Mouse (Mus musculus) embryonic facial prominence, embryonic 11.5 days (tissue): ENCODE measurements around the gene Tjp2. TPM values are rescaled to one million over a fixed set of nuclear protein-coding genes. Genes with fewer than 3 reads are reported as not detected.

ENCODE experiments used
- ATAC-seq: fragments of 200-750 bp; cut with Nextera tagmentation; replicated peaks from 2 replicates; pipeline ENCODE4 v1.8.0; 2017; ENCODE audit warnings: low read depth; ENCODE audit not compliant: insufficient number of reproducible peaks, low FRiP score, low TSS enrichment
- DNase-seq: peaks from one replicate; pipeline ENCODE4 v3.0.0-alpha.2; 2015; ENCODE audit warnings: low spot score
- H3K27ac ChIP-seq: fragments of 300-500 bp; sonication (generic); replicated peaks from 2 replicates; pipeline ENCODE4 v1.5.1; 2014; ENCODE audit warnings: mild to moderate bottlenecking, low read depth, low read length, control low read depth
- H3K27me3 ChIP-seq: fragments of 300-500 bp; sonication (generic); 2 replicates; pipeline ENCODE4 v1.6.1; 2014; ENCODE audit warnings: mild to moderate bottlenecking, low read length, moderate library complexity, mixed read lengths; ENCODE audit not compliant: control insufficient read depth, insufficient read depth
- H3K36me3 ChIP-seq: fragments of 300-500 bp; sonication (generic); replicated peaks from 2 replicates; pipeline ENCODE4 v1.6.1; 2014; ENCODE audit warnings: low read depth, mild to moderate bottlenecking, low read length, moderate library complexity, mixed read lengths; ENCODE audit not compliant: control insufficient read depth, insufficient read depth
- H3K4me1 ChIP-seq: fragments of 300-500 bp; sonication (generic); 2 replicates; pipeline ENCODE4 v1.6.1; 2014; ENCODE audit warnings: low read length, mixed read lengths; ENCODE audit not compliant: control insufficient read depth, insufficient read depth
- H3K4me2 ChIP-seq: fragments of 300-500 bp; sonication (generic); 2 replicates; pipeline ENCODE4 v1.6.1; 2014; ENCODE audit warnings: low read depth, mild to moderate bottlenecking, control low read depth, low read length, moderate library complexity
- H3K4me3 ChIP-seq: fragments of 300-500 bp; sonication (generic); 2 replicates; pipeline ENCODE4 v1.5.1; 2014; ENCODE audit warnings: low read depth, low read length, control low read depth
- H3K9ac ChIP-seq: fragments of 300-500 bp; sonication (generic); replicated peaks from 2 replicates; pipeline ENCODE4 v1.6.1; 2014; ENCODE audit warnings: mild to moderate bottlenecking, control low read depth, low read length
- H3K9me3 ChIP-seq: fragments of 300-500 bp; sonication (generic); replicated peaks from 2 replicates; pipeline ENCODE4 v1.6.1; 2016; ENCODE audit warnings: mild to moderate bottlenecking, low read length, inconsistent platforms, mixed read lengths; ENCODE audit not compliant: control insufficient read depth
- WGBS: fragments of 180-500 bp; shearing (Covaris S2); extraction: QIAGEN DNeasy Blood & Tissue Kit; methylation state at CpG from one replicate; pipeline ENCODE4 v1.1.7; 2014; 5-methylcytosine and 5-hydroxymethylcytosine counted together
- polyA plus RNA-seq: library from polyadenylated mRNA; unstranded; fragments of >200 nt; fragmentation: Nextera tagmentation; extraction: Ambion mirVana; gene quantifications from 2 replicates; pipeline ENCODE4 v1.2.1, GENCODE M21; 2014

Gene Tjp2
- polyA plus RNA-seq, 1 experiment from 2014 or later = 22.4 TPM

DNA sequence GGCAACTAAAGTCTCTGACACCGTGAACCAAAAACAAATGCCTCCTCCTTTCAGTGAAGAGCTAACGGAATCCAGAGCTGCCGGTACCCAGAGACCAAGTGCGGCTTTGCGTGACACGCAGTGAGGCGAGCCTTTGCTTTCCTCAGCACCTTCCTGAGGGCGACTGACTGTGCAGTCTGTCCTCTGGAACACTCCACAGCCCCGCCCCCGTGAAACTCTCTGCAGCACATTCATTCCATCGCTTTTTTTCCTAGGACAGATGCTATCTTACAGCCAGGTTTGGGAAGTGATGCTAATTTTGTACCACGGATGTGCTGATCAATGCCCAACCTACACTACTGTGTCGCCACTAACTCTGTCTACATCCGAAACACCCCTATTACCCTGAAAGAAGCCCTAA is 37.9 kb upstream of the Tjp2 start:
- no peak overlapping the region for H3K9ac ChIP-seq
- no peak overlapping the region for H3K4me3 ChIP-seq
- no peaks in the 10 kb centered on the region for H3K4me1 ChIP-seq
- H3K27ac ChIP-seq = no peak overlapping the region
- no peak overlapping the region for H3K4me2 ChIP-seq
- no peak for ATAC-seq
- 89% methylated on average over 14 of the region's 14 CpGs for WGBS
- H3K36me3 ChIP-seq = no peaks in the 10 kb centered on the region
- no peaks in the 10 kb centered on the region for H3K27me3 ChIP-seq
- no peaks in the 10 kb centered on the region for H3K9me3 ChIP-seq
- DNase-seq = no peak

DNA sequence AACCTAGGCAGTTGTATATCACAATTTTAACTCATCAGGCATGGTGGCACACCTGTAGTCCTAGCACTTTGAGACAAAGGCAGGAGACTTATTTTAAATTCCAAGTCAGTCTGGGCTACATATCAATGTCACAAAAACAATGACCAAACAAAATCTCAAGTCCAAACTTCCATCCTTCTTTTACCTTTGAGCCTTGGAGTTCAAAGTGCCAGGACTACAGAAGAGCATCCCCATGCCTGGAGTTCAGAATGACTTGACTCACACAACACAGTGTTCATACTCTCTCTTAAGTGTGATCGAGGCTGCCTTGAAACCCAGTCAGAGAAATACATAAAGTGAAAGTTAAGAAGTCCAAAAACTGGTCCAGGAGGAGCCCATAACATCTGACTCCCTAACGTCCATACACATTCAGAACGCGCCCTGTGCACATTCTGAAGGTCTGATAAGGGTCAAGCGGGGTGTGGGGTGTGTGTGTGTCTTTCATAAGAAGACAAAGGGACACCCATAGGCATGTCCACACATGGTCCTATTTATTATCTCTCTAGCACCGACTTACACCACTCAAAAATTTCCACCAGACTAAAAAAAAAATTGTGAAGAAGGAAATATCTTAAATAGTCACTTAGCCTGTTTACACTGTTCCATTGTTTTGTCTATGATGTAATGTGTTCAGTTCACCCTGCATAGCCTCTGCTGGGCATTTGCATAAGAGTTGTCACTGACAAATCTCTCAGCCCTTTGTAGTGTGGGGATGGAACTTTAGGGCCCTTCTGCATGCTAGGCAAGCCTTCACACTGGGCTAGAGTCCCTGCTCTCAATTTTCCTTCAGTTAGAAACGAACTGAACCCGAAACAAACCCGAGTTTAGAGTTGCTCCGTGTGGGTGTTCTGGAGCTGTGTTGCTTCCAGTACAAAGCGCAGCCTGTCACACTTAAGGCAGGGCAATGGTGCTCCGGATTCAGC is 34.8 kb upstream of the Tjp2 start:
- 77% methylated on average over 12 of the region's 12 CpGs for WGBS
- Histone ChIP-seq H3K27me3 (no peaks in the 10 kb centered on the region), H3K27ac (no peak overlapping the region), H3K4me2 (no peak overlapping the region), H3K4me1 (no peaks in the 10 kb centered on the region), H3K36me3 (no peaks in the 10 kb centered on the region), H3K4me3 (no peak overlapping the region), H3K9ac (no peak overlapping the region), H3K9me3 (no peaks in the 10 kb centered on the region)
- no peak for DNase-seq
- no peak for ATAC-seq

DNA sequence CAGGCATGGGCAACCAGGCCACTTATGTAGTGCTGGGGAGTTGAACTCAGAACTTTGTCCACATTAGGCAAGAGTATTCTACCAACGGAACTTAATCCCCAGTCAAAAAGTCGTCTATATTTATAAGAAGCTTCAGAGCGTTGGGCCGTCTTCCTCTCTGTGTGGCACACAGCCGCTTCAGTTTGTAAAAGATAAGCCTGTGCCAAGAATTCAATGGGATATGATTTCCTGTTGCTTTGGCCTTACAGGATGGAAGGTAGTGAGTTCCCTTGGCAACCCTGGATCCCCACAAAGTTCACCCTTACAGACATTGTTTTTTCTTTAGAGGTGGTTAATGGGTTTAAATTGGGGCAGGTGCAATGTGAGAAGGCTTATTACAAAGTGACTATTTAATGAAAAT is 33.5 kb upstream of the Tjp2 start:
- DNase-seq (no peak), ATAC-seq (no peak)
- no peak overlapping the region for H3K4me3 ChIP-seq
- no peaks in the 10 kb centered on the region for H3K9me3 ChIP-seq
- no peaks in the 10 kb centered on the region for H3K27me3 ChIP-seq
- WGBS = 80% methylated on average over 5 of the region's 5 CpGs
- no peaks in the 10 kb centered on the region for H3K36me3 ChIP-seq
- no peaks in the 10 kb centered on the region for H3K4me1 ChIP-seq
- H3K4me2 ChIP-seq = no peak overlapping the region
- H3K27ac ChIP-seq = no peak overlapping the region
- no peak overlapping the region for H3K9ac ChIP-seq

DNA sequence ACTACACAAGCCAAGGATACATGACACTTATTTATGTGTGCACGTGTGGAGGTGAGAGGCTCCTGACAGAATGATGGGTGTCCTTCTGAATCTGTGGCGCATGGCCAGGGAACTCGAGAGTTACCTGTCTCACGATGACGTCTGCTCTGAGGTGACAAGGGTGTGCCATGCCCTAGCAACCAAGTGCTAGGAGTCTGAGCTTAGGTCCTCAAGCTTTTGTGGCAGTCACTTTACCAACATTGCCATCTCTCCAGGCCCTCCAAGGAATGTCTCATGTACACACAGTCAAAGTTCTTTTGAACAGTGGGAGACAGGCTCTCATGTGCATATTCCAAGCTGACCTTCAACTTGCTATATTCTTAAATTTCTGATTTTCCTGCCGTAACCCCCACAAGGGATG is 33.1 kb upstream of the Tjp2 start:
- Histone ChIP-seq H3K4me3 (no peak overlapping the region), H3K27me3 (no peaks in the 10 kb centered on the region), H3K4me2 (no peak overlapping the region), H3K9ac (no peak overlapping the region), H3K4me1 (no peaks in the 10 kb centered on the region), H3K9me3 (no peaks in the 10 kb centered on the region), H3K27ac (no peak overlapping the region), H3K36me3 (no peaks in the 10 kb centered on the region)
- DNase-seq = no peak
- no peak for ATAC-seq
- 93% methylated on average over 6 of the region's 6 CpGs for WGBS

DNA sequence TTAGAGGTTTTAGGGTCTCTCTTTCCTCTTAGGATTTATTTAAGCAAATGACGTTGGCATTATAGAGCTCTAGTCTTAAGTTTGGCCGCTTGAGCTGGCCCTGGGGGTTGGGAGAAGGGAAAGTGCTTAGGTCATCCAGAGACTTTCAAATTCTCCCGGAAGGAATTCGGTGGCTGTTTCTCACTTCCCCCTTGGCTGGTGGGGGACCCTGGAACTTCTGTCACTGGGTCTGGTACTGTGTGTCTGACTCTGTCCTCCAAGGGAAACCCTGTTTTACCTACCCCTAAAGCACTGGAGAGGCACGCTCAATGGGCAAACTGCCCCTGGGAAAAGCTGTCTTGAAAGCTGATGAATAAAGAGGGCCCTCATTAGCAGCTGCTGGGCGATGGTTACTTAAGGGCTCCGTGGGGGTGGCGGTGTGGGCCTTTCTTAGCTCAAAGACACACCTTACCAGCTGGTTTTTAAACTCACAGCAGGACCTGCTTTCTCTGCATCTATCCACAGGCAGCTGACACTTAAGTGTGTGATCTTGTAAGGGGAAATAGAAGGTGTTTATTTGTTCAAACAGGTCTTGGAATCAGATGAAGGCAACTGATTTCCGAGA is 28.9 kb upstream of the Tjp2 start:
- H3K4me1 ChIP-seq = peaks cover 2% of the 10 kb centered on the region; the same call in 1 of the 2 replicates
- no peak for ATAC-seq
- no peak for DNase-seq
- no peak overlapping the region for H3K9ac ChIP-seq
- WGBS = 19% methylated on average over 9 of the region's 9 CpGs
- no peak overlapping the region for H3K4me3 ChIP-seq
- H3K27me3 ChIP-seq = no peaks in the 10 kb centered on the region
- no peak overlapping the region for H3K27ac ChIP-seq
- no peaks in the 10 kb centered on the region for H3K9me3 ChIP-seq
- no peaks in the 10 kb centered on the region for H3K36me3 ChIP-seq
- no peak overlapping the region for H3K4me2 ChIP-seq

DNA sequence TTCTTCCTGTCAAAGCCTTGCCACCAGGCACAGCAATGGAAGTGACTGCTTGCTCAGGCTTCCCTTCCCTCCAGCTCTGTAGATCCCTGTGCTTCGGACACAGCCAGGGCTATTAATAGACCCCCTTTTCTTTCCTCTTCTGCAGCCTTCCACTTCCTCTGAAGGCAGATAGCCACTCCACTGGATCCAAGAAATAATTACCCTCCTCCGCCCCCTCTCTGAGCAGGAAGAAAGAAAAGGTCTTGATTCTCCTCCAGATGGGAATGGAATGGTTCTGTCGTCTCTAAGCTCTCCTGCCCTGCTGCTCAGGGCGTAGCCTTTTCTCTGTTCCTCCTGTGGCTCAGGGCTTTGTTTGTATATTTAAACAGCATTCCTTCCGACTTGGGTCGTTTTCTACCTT is 27.0 kb upstream of the Tjp2 start:
- no peaks in the 10 kb centered on the region for H3K36me3 ChIP-seq
- no peak for ATAC-seq
- peak; percentile 32 for DNase-seq
- H3K27ac ChIP-seq = no peak overlapping the region
- H3K4me2 ChIP-seq = no peak overlapping the region
- WGBS = 15% methylated on average over 6 of the region's 6 CpGs
- H3K27me3 ChIP-seq = no peaks in the 10 kb centered on the region
- no peak overlapping the region for H3K4me3 ChIP-seq
- H3K4me1 ChIP-seq = peaks cover 2% of the 10 kb centered on the region; the same call in 1 of the 2 replicates
- H3K9ac ChIP-seq = no peak overlapping the region
- no peaks in the 10 kb centered on the region for H3K9me3 ChIP-seq

DNA sequence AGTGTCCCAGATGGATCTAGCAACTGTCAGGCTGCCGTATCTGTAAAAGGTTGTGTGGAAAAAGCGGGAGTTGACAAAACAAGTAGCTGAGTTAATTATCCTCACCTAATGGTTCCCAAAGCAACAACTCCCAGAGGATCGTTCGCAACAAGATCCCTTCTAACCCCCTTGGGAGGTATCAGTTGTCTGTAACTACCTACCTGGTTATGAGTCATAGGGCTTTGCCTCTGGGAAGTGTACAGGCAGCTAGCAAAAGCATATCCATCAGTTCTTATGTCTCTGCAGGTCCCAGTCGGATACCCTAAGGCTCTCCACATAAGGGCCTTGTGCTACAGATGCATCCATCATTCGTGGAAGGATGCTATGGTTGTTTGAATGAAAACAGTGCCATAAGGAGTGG is 18.5 kb upstream of the Tjp2 start:
- H3K9ac ChIP-seq = no peak overlapping the region
- DNase-seq = no peak
- no peak overlapping the region for H3K4me2 ChIP-seq
- ATAC-seq = no peak
- no peaks in the 10 kb centered on the region for H3K36me3 ChIP-seq
- no peaks in the 10 kb centered on the region for H3K27me3 ChIP-seq
- H3K9me3 ChIP-seq = no peaks in the 10 kb centered on the region
- 68% methylated on average over 6 of the region's 6 CpGs for WGBS
- H3K4me1 ChIP-seq = no peaks in the 10 kb centered on the region
- no peak overlapping the region for H3K4me3 ChIP-seq
- no peak overlapping the region for H3K27ac ChIP-seq
